In the genomic region with DNA sequence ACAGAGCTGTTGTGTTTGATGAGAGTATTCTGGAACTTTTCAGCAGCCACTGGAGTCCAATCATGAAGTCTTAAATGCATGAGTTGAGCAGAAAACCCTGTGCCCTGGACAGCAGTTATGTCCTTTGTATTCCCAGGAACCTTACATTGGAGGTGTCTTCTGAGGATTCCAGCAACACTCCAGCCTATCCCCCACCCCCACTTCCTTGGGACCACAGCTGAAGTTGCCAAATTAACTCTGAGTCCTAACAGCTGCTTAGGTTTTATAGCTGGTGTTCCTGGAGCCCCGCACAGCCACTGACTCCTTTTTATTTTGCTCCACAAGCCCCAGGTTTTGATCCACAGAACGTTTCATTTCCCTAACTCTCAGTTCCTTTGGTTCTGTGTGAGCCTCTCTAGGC, we compare ENCODE assay signal across 21 mouse cellular contexts.
DNase-seq lines count a peak whose midpoint lies in the region; ATAC-seq and TF ChIP-seq lines count a peak whose summit lies in the region.
"Had no signal": no experiment of that assay in that cellular context is flagged by ENCODE, and none has a peak within 500 bp of the region (broad histone marks: within the 10 kb centered on the region; RNA-seq: fewer than 3 reads in every experiment).

No protein-coding gene starts in this region.

- no peaks in the 10 kb centered on the region for H3K27me3 ChIP-seq in embryonic facial prominence, embryonic 14.5 days (replicated peaks; ENCODE audit: control insufficient read depth, insufficient read depth, low read length)
- H3K27me3 ChIP-seq in embryonic facial prominence, embryonic 10.5 days (replicated peaks; ENCODE audit: low read depth, poor library complexity, severe bottlenecking) = no peaks in the 10 kb centered on the region
- H3K27me3 ChIP-seq in lung, embryonic 14.5 days (ENCODE audit: insufficient read depth, low read length) = no peaks in the 10 kb centered on the region
- H3K27me3 ChIP-seq in limb, embryonic 12.5 days = no peaks in the 10 kb centered on the region
- H3K27me3 ChIP-seq in liver, embryonic 11.5 days (replicated peaks; ENCODE audit: control insufficient read depth, insufficient read depth, low read length) = no peaks in the 10 kb centered on the region
- H3K27me3 ChIP-seq: embryonic facial prominence, embryonic 12.5 days; forebrain, embryonic 12.5 days; heart, embryonic 15.5 days; hindbrain, embryonic 13.5 days had no signal

- no peak for ATAC-seq in embryonic facial prominence, embryonic 14.5 days (ENCODE audit: low read depth)
- no peak for ATAC-seq in lung, embryonic 14.5 days (ENCODE audit: insufficient read depth)
- ATAC-seq in limb, embryonic 12.5 days (ENCODE audit: insufficient number of reproducible peaks, insufficient read depth, low FRiP score, low TSS enrichment, low read depth) = peak; percentile 42; the same call in 1 of the 2 replicates
- ATAC-seq in liver, embryonic 11.5 days (replicated peaks; ENCODE audit: low FRiP score) = no peak
- ATAC-seq: forebrain, embryonic 16.5 days had no signal

- H3K27ac ChIP-seq in embryonic facial prominence, embryonic 14.5 days (replicated peaks; ENCODE audit: low read depth, low read length) = 0 out of 2 replicates have a peak overlapping the region, but pooled peaks have one; percentile 5
- no peak overlapping the region for H3K27ac ChIP-seq in embryonic facial prominence, embryonic 10.5 days (replicated peaks)
- H3K27ac ChIP-seq in lung, embryonic 14.5 days (ENCODE audit: low read depth) = no peak overlapping the region; the same call in 1 of the 2 replicates
- H3K27ac ChIP-seq in limb, embryonic 12.5 days = peak overlapping the region; percentile 75
- no peak overlapping the region for H3K27ac ChIP-seq in liver, embryonic 11.5 days (ENCODE audit: low read depth, low read length)
- H3K27ac ChIP-seq: embryonic facial prominence, embryonic 12.5 days; forebrain, embryonic 12.5 days; heart, adult 2 months; heart, embryonic 15.5 days; hindbrain, embryonic 13.5 days had no signal

- H3K4me1 ChIP-seq in embryonic facial prominence, embryonic 14.5 days (ENCODE audit: control insufficient read depth, insufficient read depth, low read length) = no peaks in the 10 kb centered on the region; the same call in 1 of the 2 replicates
- H3K4me1 ChIP-seq in embryonic facial prominence, embryonic 10.5 days = peaks cover 23% of the 10 kb centered on the region
- no peaks in the 10 kb centered on the region for H3K4me1 ChIP-seq in lung, embryonic 14.5 days (ENCODE audit: insufficient read depth)
- peaks cover 37% of the 10 kb centered on the region for H3K4me1 ChIP-seq in limb, embryonic 12.5 days (replicated peaks)
- no peaks in the 10 kb centered on the region for H3K4me1 ChIP-seq in liver, embryonic 11.5 days (replicated peaks; ENCODE audit: control insufficient read depth, insufficient read depth, low read length)
- H3K4me1 ChIP-seq: embryonic facial prominence, embryonic 12.5 days; forebrain, embryonic 12.5 days; heart, embryonic 15.5 days; hindbrain, embryonic 13.5 days had no signal

- H3K9ac ChIP-seq in embryonic facial prominence, embryonic 14.5 days (ENCODE audit: low read depth, low read length) = no peak overlapping the region
- H3K9ac ChIP-seq in lung, embryonic 14.5 days = no peak overlapping the region
- no peak overlapping the region for H3K9ac ChIP-seq in limb, embryonic 12.5 days (replicated peaks)
- H3K9ac ChIP-seq in liver, embryonic 11.5 days (ENCODE audit: low read depth, low read length) = no peak overlapping the region
- H3K9ac ChIP-seq: embryonic facial prominence, embryonic 12.5 days; forebrain, embryonic 12.5 days; heart, embryonic 15.5 days; hindbrain, embryonic 13.5 days had no signal

- WGBS in embryonic facial prominence, embryonic 14.5 days = 78% methylated on average over 2 of the region's 2 CpGs
- 79% methylated on average over 2 of the region's 2 CpGs for WGBS in embryonic facial prominence, embryonic 10.5 days
- WGBS in lung, embryonic 14.5 days = 59% methylated on average over 2 of the region's 2 CpGs
- WGBS in limb, embryonic 12.5 days = 9% methylated on average over 2 of the region's 2 CpGs
- WGBS in liver, embryonic 11.5 days = 62% methylated on average over 2 of the region's 2 CpGs

- TF ChIP-seq CTCF in lung, embryonic 14.5 days (IDR thresholded peaks at IDR 0.05; ENCODE audit: low read depth) = no peak

- H3K4me3 ChIP-seq in embryonic facial prominence, embryonic 14.5 days (ENCODE audit: low read depth, low read length) = no peak overlapping the region
- H3K4me3 ChIP-seq in embryonic facial prominence, embryonic 10.5 days = no peak overlapping the region
- no peak overlapping the region for H3K4me3 ChIP-seq in lung, embryonic 14.5 days (ENCODE audit: low read depth, low read length)
- H3K4me3 ChIP-seq in limb, embryonic 12.5 days (replicated peaks) = no peak overlapping the region
- H3K4me3 ChIP-seq in liver, embryonic 11.5 days (ENCODE audit: low read depth, low read length) = no peak overlapping the region
- H3K4me3 ChIP-seq: embryonic facial prominence, embryonic 12.5 days; forebrain, embryonic 12.5 days; heart, adult 2 months; heart, embryonic 15.5 days; hindbrain, embryonic 13.5 days had no signal

- H3K9me3 ChIP-seq in embryonic facial prominence, embryonic 14.5 days (ENCODE audit: control insufficient read depth, low read length) = peaks cover 9% of the 10 kb centered on the region
- peaks cover 6% of the 10 kb centered on the region; the same call in 1 of the 2 replicates for H3K9me3 ChIP-seq in embryonic facial prominence, embryonic 10.5 days
- H3K9me3 ChIP-seq in lung, embryonic 14.5 days (ENCODE audit: low read depth, low read length) = peaks cover 2% of the 10 kb centered on the region; the same call in 1 of the 2 replicates
- peaks cover 10% of the 10 kb centered on the region; the same call in 1 of the 2 replicates for H3K9me3 ChIP-seq in limb, embryonic 12.5 days
- H3K9me3 ChIP-seq in liver, embryonic 11.5 days (ENCODE audit: control insufficient read depth, low read length) = no peaks in the 10 kb centered on the region
- H3K9me3 ChIP-seq: embryonic facial prominence, embryonic 12.5 days had no signal

- H3K4me2 ChIP-seq in embryonic facial prominence, embryonic 14.5 days (ENCODE audit: low read depth, low read length) = no peak overlapping the region
- H3K4me2 ChIP-seq in lung, embryonic 14.5 days = no peak overlapping the region
- H3K4me2 ChIP-seq in limb, embryonic 12.5 days = no peak overlapping the region
- no peak overlapping the region for H3K4me2 ChIP-seq in liver, embryonic 11.5 days
- H3K4me2 ChIP-seq: embryonic facial prominence, embryonic 12.5 days; forebrain, embryonic 12.5 days; heart, embryonic 11.5 days; heart, embryonic 15.5 days; hindbrain, embryonic 13.5 days had no signal

- no peak for DNase-seq in embryonic facial prominence, embryonic 14.5 days (ENCODE audit: low spot score)
- no peak for DNase-seq in embryonic facial prominence, embryonic 10.5 days (ENCODE audit: low spot score)
- DNase-seq in lung, embryonic 14.5 days = peak; percentile 27
- no peak for DNase-seq in lung, postnatal 14 days
- DNase-seq in layer of hippocampus, adult 9-10 months (ENCODE audit: low spot score) = no peak
- no peak for DNase-seq in liver, embryonic 11.5 days (ENCODE audit: low spot score)
- DNase-seq: adrenal gland, postnatal 10 days; B cell, adult 2 months; cerebellum, adult 11 months; cerebellum, adult 8-10 months; embryo, embryonic 11 days; gastrocnemius, postnatal 14 days; heart, adult 2 months; heart, postnatal 14 days had no signal

- no peaks in the 10 kb centered on the region for H3K36me3 ChIP-seq in embryonic facial prominence, embryonic 14.5 days (ENCODE audit: control insufficient read depth, insufficient read depth, low read length)
- H3K36me3 ChIP-seq in embryonic facial prominence, embryonic 10.5 days (replicated peaks) = no peaks in the 10 kb centered on the region
- no peaks in the 10 kb centered on the region for H3K36me3 ChIP-seq in lung, embryonic 14.5 days (ENCODE audit: insufficient read depth)
- H3K36me3 ChIP-seq in limb, embryonic 12.5 days = no peaks in the 10 kb centered on the region
- H3K36me3 ChIP-seq in liver, embryonic 11.5 days (ENCODE audit: control insufficient read depth, insufficient read depth, low read length) = no peaks in the 10 kb centered on the region
- H3K36me3 ChIP-seq: embryonic facial prominence, embryonic 12.5 days; forebrain, embryonic 12.5 days; heart, embryonic 15.5 days; hindbrain, embryonic 13.5 days had no signal

Comparison
In these comparisons a context has a peak if more than half of its experiments do, and no peak if none do; other contexts are left out.
1. H3K27ac ChIP-seq: peak in embryonic facial prominence, embryonic 14.5 days (single experiment) and limb, embryonic 12.5 days (single experiment); none in embryonic facial prominence, embryonic 10.5 days (single experiment), lung, embryonic 14.5 days (single experiment) and liver, embryonic 11.5 days (single experiment).